Mouse (Mus musculus): ENCODE results near the gene Chtf18. TPM values are rescaled to one million over a fixed set of nuclear protein-coding genes. Genes with fewer than 3 reads are reported as not detected.

The Chtf18 gene
- polyA plus RNA-seq (2021; fragmentation: Nextera tagmentation), result 0.99 and 1.8 TPM in 2 replicates
- long read RNA-seq, experiment 1, partial matches to known transcripts, result 1 of 6 reads
- long read RNA-seq, experiment 1, other reads (novel, unspliced or antisense), result 1 of 6 reads
- long read RNA-seq, experiment 2, transcript Chtf18-201 (22 exons, 3,214 nt), result major isoform, 10 of 21 reads
- long read RNA-seq, experiment 2, transcript Chtf18-206 (22 exons, 3,208 nt), result minor isoform, 8 of 21 reads
- long read RNA-seq, experiment 2, partial matches to known transcripts, result 0 of 21 reads
- long read RNA-seq, experiment 2, other reads (novel, unspliced or antisense), result 3 of 21 reads

DNA sequence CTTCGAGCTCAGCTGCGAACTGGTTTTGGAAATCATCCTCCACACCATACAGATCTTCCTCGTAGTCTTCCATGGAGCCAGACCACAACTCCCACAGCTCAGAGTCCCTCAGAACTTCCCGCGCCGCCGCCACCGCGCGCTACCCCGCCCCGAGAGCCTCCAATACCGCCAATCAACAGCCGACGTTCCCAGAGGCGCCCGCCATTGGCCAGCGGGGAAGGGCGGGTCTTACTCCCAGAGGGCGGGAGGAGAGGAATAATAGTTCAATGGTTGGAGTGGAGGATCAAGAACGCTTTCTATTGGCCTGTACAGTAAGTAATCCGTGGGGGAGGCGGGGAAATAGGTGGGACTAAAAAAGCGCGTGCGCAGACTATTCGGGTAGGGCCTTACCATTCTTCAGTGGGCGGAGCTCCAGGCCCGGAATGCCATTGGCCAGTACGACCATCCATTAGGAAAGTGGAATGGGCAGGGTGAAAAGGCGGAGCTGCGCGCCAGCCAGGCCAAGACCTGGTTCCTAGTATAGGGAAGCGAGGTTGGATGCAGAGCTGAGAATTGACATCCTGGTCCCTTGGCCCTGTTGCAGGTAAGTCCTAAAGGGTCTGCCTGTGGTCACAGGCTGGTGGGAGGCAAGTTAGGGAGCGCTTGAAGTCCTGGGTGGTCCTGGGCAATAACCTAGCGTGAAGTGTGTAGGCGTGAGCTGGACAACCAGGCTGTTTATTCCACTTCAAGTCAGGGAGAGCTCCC, at the start of gene Chtf18, which contains the start of gene Rpusd1:
Gene Chtf18, minus strand, starts transcription at position 155 of the 744 bp plus-strand sequence.
Gene Rpusd1, plus strand, starts transcription at position 406 of the 744 bp plus-strand sequence.

DNA sequence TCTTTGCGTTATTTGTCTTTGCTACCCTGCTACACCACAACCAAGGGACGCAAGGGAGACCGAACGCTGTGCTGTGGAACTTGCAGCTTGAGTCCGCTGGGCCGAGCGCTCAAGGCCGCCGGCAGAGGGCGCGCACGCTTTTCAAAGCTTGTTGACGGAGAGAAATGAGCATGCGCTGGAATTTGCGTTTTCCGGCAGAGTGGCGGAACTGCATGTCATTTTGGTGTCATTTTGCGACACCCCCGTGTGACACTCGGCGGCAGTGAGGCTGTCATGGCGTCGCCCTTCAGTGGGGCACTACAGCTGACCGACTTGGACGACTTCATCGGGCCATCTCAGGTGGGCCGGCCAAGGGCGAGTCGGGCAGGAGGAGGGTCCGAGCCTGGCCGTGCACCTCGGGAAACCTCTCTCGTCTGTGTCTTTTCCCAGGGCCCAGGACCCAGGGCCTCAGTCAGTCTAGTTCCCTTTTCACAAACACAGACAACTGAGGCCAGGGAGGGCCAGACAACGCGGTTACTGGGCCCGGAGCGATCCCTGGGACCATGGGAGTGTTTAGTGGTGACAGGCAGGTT, 46.4 kb upstream of the Chtf18 start, which contains the start of gene Narfl:
Gene Narfl, plus strand, starts transcription at position 228 of the 572 bp plus-strand sequence.

DNA sequence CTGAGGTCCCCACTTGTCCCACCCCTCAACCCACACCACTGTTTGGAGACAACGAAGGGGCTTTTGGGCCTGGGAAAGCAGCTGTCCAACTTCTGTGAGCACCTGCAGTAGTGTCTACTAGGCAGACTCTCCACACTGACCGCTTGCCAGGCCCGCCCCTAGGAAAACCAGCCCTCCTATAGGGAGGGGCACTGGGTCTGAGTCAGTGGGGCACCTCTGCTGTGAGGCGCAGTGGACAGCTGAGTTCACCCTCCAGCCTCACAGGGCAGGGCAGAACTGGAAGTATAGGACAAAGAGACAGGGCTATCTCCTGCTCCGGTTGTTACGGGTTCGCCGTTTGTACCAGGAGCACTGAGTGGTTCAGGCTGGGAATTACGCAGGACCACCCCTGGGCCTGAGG, 27.0 kb upstream of the Chtf18 start, which contains the start of gene Msln:
Gene Msln, minus strand, starts transcription at position 138 of the 400 bp plus-strand sequence.

DNA sequence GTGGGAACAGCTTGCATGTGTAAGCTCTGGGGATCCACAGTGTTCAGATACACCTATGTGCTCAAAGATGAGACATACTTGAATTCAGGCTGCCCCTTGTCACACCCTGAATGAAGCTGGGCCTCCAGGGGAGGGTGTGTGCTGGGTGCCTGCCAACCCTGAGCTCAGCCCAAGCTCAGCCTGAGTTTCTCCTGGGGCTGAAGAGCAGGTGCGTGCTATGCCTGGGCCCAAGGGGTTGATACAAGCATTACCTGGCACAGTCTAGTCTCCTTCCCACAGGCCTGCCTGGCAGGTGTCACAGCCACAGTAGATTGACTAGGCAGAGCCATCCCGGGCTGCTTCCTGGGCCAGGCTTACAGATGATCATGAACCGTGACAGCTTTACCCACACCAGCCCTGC, 8.5 kb upstream of the Chtf18 start, which contains the start of gene Mslnl:
Gene Mslnl, plus strand, starts transcription at position 298 of the 400 bp plus-strand sequence.

DNA sequence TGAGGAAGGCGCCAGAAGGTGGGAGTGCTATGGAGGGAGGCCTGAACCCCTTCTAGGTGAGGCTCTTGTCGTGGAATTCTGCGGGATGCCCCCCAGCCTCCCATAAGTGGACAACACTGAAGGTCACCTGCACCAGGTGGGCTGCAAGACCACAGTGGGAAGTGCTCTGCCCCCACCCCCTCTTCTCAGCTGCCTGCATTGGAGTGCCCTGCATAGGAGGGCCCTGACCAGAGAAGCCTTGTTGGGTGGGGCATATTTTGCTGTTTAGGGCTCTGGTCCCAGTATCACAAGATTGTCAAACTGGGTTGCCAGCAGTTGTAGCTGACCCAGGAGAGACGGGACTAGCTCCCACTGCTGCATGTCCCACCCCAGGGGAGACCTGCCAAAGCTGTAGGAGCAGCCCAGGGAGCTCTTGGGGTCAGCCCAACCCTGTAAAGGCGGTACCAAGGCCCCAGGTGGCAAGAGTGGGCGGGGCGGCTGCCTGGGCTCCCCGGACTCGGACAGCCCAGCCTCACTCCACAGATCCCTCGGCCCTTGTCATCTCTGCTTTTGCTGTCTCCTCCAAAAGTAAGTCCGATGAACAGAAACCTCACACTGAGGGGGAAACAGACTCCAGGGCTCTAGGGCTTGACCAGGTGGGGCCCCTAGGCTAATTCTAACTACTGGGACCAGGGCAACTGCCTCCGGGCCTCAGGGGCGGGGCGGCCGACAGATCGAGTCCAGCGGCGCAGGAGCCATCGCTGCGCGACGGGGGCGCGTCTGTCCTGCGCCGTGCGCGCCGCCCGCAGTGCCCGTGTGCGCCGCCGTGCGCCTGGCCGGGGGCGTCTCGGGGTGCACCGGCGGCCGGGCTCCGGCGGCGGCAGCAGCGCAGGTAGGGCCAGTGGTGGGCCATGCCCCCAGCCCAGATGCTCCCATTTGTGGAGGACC, 10.2 kb downstream of the Chtf18 start, which contains the start of gene Gng13:
Gene Gng13, plus strand, starts transcription at position 461 of the 927 bp plus-strand sequence.

Small RNA genes lying within 50 kb of the gene (microRNA-seq; reads per million reads assigned to microRNA genes)
- gene Gm25083, result not detected

Other genes with a start within 250 kb of the Chtf18 start
- 0.18 and 0.23 TPM in 2 replicates for gene Sstr5, start 230.1 kb downstream of the Chtf18 start, polyA plus RNA-seq (2021; fragmentation: Nextera tagmentation)
- gene Sox8, start 156.7 kb downstream of the Chtf18 start, polyA plus RNA-seq (2021; fragmentation: Nextera tagmentation), result 43.6 and 69.7 TPM in 2 replicates
- gene Lmf1, start 148.3 kb downstream of the Chtf18 start, polyA plus RNA-seq (2021; fragmentation: Nextera tagmentation), result 31.8 and 35.9 TPM in 2 replicates
- 621 and 686 TPM in 2 replicates for gene Gng13, start 10.2 kb downstream of the Chtf18 start, polyA plus RNA-seq (2021; fragmentation: Nextera tagmentation)
- 52.1 and 53.1 TPM in 2 replicates for gene Rpusd1, start 251 bp upstream of the Chtf18 start, polyA plus RNA-seq (2021; fragmentation: Nextera tagmentation)
- not detected in 2 replicates for gene Mslnl, start 8.6 kb upstream of the Chtf18 start, polyA plus RNA-seq (2021; fragmentation: Nextera tagmentation)
- gene Msln, start 27.0 kb upstream of the Chtf18 start, polyA plus RNA-seq (2021; fragmentation: Nextera tagmentation), result 0.21 and 0.24 TPM in 2 replicates
- 32.8 and 34.8 TPM in 2 replicates for gene Narfl, start 46.4 kb upstream of the Chtf18 start, polyA plus RNA-seq (2021; fragmentation: Nextera tagmentation)
- 76.2 and 91.6 TPM in 2 replicates for gene Haghl, start 58.3 kb upstream of the Chtf18 start, polyA plus RNA-seq (2021; fragmentation: Nextera tagmentation)
- gene Ccdc78, start 59.2 kb upstream of the Chtf18 start, polyA plus RNA-seq (2021; fragmentation: Nextera tagmentation), result 0.36 and 0.49 TPM in 2 replicates
- 182 and 194 TPM in 2 replicates for gene Fam173a, start 65.5 kb upstream of the Chtf18 start, polyA plus RNA-seq (2021; fragmentation: Nextera tagmentation)
- 2.4 and 3.0 TPM in 2 replicates for gene AC134908.4, start 68.2 kb upstream of the Chtf18 start, polyA plus RNA-seq (2021; fragmentation: Nextera tagmentation)
- gene Metrn, start 69.7 kb upstream of the Chtf18 start, polyA plus RNA-seq (2021; fragmentation: Nextera tagmentation), result 7.3 and 11.1 TPM in 2 replicates
- gene Fbxl16, start 81.7 kb upstream of the Chtf18 start, polyA plus RNA-seq (2021; fragmentation: Nextera tagmentation), result 218 and 257 TPM in 2 replicates
- 15.6 and 18.6 TPM in 2 replicates for gene Wdr24, start 96.2 kb upstream of the Chtf18 start, polyA plus RNA-seq (2021; fragmentation: Nextera tagmentation)
- gene Jmjd8, start 101.4 kb upstream of the Chtf18 start, polyA plus RNA-seq (2021; fragmentation: Nextera tagmentation), result 33.3 and 39.5 TPM in 2 replicates
- 365 and 398 TPM in 2 replicates for gene Stub1, start 106.0 kb upstream of the Chtf18 start, polyA plus RNA-seq (2021; fragmentation: Nextera tagmentation)
- gene Rhbdl1, start 109.9 kb upstream of the Chtf18 start, polyA plus RNA-seq (2021; fragmentation: Nextera tagmentation), result 18.4 and 27.7 TPM in 2 replicates
- 2.1 and 2.8 TPM in 2 replicates for gene Gm20683, start 114.3 kb upstream of the Chtf18 start, polyA plus RNA-seq (2021; fragmentation: Nextera tagmentation)
- 8.6 and 8.7 TPM in 2 replicates for gene Rhot2, start 117.4 kb upstream of the Chtf18 start, polyA plus RNA-seq (2021; fragmentation: Nextera tagmentation)
- gene Wdr90, start 134.1 kb upstream of the Chtf18 start, polyA plus RNA-seq (2021; fragmentation: Nextera tagmentation), result 2.1 and 2.3 TPM in 2 replicates
- 36.0 and 36.4 TPM in 2 replicates for gene Mcrip2, start 141.3 kb upstream of the Chtf18 start, polyA plus RNA-seq (2021; fragmentation: Nextera tagmentation)
- 87.8 and 94.9 TPM in 2 replicates for gene Mettl26, start 147.7 kb upstream of the Chtf18 start, polyA plus RNA-seq (2021; fragmentation: Nextera tagmentation)
- not detected in 2 replicates for gene Wfikkn1, start 153.4 kb upstream of the Chtf18 start, polyA plus RNA-seq (2021; fragmentation: Nextera tagmentation)
- gene Rab40c, start 192.3 kb upstream of the Chtf18 start, polyA plus RNA-seq (2021; fragmentation: Nextera tagmentation), result 6.4 and 7.1 TPM in 2 replicates
- gene Pigq, start 217.5 kb upstream of the Chtf18 start, polyA plus RNA-seq (2021; fragmentation: Nextera tagmentation), result 115 and 168 TPM in 2 replicates
- 1.6 and 1.9 TPM in 2 replicates for gene Nhlrc4, start 217.5 kb upstream of the Chtf18 start, polyA plus RNA-seq (2021; fragmentation: Nextera tagmentation)
- 0.54 and 1.1 TPM in 2 replicates for gene A930017K11Rik, start 225.1 kb upstream of the Chtf18 start, polyA plus RNA-seq (2021; fragmentation: Nextera tagmentation)